Mouse (Mus musculus): ENCODE measurements around the gene Arnt2. TPM values are rescaled to one million over a fixed set of nuclear protein-coding genes. Genes with fewer than 3 reads are reported as not detected.

The Arnt2 gene
- polyA plus RNA-seq, 1 experiment from 2014 or later = 7.6 TPM

DNA sequence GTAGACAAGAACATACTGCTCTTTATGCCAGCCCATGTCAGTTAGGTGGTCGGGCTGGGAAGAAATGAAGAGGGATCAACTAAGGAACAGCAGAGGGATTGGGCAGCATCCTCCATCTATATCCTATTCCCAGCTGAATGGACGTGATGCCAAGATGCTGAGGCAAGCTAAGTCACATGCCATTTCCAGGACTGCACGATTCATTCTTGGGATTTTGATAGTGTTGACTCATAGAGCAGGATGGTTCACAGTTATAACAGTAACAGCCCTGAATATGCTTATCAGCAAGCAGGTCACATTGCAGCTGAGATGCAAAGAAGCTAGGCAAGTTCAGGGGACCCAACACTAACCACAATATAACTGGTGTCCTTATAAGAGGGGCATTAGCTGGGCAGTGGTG lies 76.0 kb downstream of the Arnt2 start:
- Histone ChIP-seq H3K4me1 (ENCODE audit: control insufficient read depth, insufficient read depth, low read length) (peaks cover 35% of the 10 kb centered on the region), H3K36me3 (ENCODE audit: control insufficient read depth, insufficient read depth, low read length) (no peaks in the 10 kb centered on the region), H3K27ac (replicated peaks; ENCODE audit: low read depth, low read length) (peak overlapping the region; percentile 48; the same call in 1 of the 2 replicates), H3K4me2 (ENCODE audit: low read depth, low read length) (no peak overlapping the region), H3K4me3 (ENCODE audit: low read depth, low read length) (no peak overlapping the region), H3K27me3 (replicated peaks; ENCODE audit: control insufficient read depth, insufficient read depth, low read length) (no peaks in the 10 kb centered on the region), H3K9me3 (ENCODE audit: control insufficient read depth, low read length) (no peaks in the 10 kb centered on the region), H3K9ac (ENCODE audit: low read depth, low read length) (no peak overlapping the region)
- DNase-seq (ENCODE audit: low spot score) = no peak
- 85% methylated on average over 3 of the region's 3 CpGs for whole genome bisulfite sequencing
- no peak for ATAC-seq (ENCODE audit: low read depth)

GRCm38 (mm10) chr7:84332295-84333168 lies 77.4 kb downstream of the Arnt2 start:
- no peak overlapping the region for H3K4me2 ChIP-seq (ENCODE audit: low read depth, low read length)
- WGBS = 35% methylated on average over 11 of the region's 11 CpGs
- peaks cover 40% of the 10 kb centered on the region for H3K4me1 ChIP-seq (ENCODE audit: control insufficient read depth, insufficient read depth, low read length)
- no peak overlapping the region for H3K9ac ChIP-seq (ENCODE audit: low read depth, low read length)
- peak overlapping the region; percentile 40 for H3K27ac ChIP-seq (replicated peaks; ENCODE audit: low read depth, low read length)
- H3K36me3 ChIP-seq (ENCODE audit: control insufficient read depth, insufficient read depth, low read length) = no peaks in the 10 kb centered on the region
- DNase-seq (ENCODE audit: low spot score) = peak; percentile 77
- H3K27me3 ChIP-seq (replicated peaks; ENCODE audit: control insufficient read depth, insufficient read depth, low read length) = no peaks in the 10 kb centered on the region
- no peak for ATAC-seq (ENCODE audit: low read depth)
- no peak overlapping the region for H3K4me3 ChIP-seq (ENCODE audit: low read depth, low read length)
- H3K9me3 ChIP-seq (ENCODE audit: control insufficient read depth, low read length) = no peaks in the 10 kb centered on the region

- WGBS = 11% methylated on average over 1 of the region's 1 CpGs
- 0 out of 2 replicates have a peak overlapping the region, but pooled peaks have one; percentile 9 for H3K27ac ChIP-seq (replicated peaks; ENCODE audit: low read depth, low read length)
- no peaks in the 10 kb centered on the region for H3K27me3 ChIP-seq (replicated peaks; ENCODE audit: control insufficient read depth, insufficient read depth, low read length)
- H3K36me3 ChIP-seq (ENCODE audit: control insufficient read depth, insufficient read depth, low read length) = no peaks in the 10 kb centered on the region
- H3K4me3 ChIP-seq (ENCODE audit: low read depth, low read length) = no peak overlapping the region
- H3K9ac ChIP-seq (ENCODE audit: low read depth, low read length) = no peak overlapping the region
- DNase-seq (ENCODE audit: low spot score) = peak; percentile 62
- peaks cover 31% of the 10 kb centered on the region for H3K4me1 ChIP-seq (ENCODE audit: control insufficient read depth, insufficient read depth, low read length)
- no peaks in the 10 kb centered on the region for H3K9me3 ChIP-seq (ENCODE audit: control insufficient read depth, low read length)
- no peak overlapping the region for H3K4me2 ChIP-seq (ENCODE audit: low read depth, low read length)
- ATAC-seq (ENCODE audit: low read depth) = peak; percentile 35; the same call in 1 of the 2 replicates
Observed at GRCm38 (mm10) chr7:84329174-84329583, 80.8 kb downstream of the Arnt2 start.

DNA sequence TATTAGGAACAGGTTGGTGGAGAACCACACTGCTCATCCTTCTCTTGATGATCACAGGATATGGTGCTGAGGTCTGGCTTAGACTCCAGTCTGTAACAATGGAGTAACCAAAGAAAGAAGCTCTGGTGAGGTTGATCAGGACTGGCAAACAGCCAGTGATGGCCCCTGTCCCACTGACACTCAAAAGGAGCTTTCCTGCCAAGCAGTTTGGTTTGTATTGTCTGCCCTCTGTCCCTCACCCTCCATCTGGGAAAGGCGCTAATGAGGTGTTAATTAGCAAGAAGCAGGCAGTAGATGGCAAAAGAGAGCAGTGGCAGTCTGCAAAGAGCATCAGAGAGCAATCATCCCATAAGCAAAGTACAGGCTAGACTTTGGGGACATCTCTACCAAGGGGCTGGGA lies 81.2 kb downstream of the Arnt2 start:
- DNase-seq (ENCODE audit: low spot score) (no peak), ATAC-seq (ENCODE audit: low read depth) (no peak)
- 65% methylated on average over 1 of the region's 1 CpGs for WGBS
- Histone ChIP-seq H3K36me3 (ENCODE audit: control insufficient read depth, insufficient read depth, low read length) (no peaks in the 10 kb centered on the region), H3K9me3 (ENCODE audit: control insufficient read depth, low read length) (no peaks in the 10 kb centered on the region), H3K4me2 (ENCODE audit: low read depth, low read length) (no peak overlapping the region), H3K4me3 (ENCODE audit: low read depth, low read length) (no peak overlapping the region), H3K9ac (ENCODE audit: low read depth, low read length) (no peak overlapping the region), H3K27ac (replicated peaks; ENCODE audit: low read depth, low read length) (0 out of 2 replicates have a peak overlapping the region, but pooled peaks have one; percentile 9), H3K27me3 (replicated peaks; ENCODE audit: control insufficient read depth, insufficient read depth, low read length) (no peaks in the 10 kb centered on the region), H3K4me1 (ENCODE audit: control insufficient read depth, insufficient read depth, low read length) (peaks cover 27% of the 10 kb centered on the region)

- Histone ChIP-seq H3K4me1 (ENCODE audit: control insufficient read depth, insufficient read depth, low read length) (peaks cover 10% of the 10 kb centered on the region), H3K9me3 (ENCODE audit: control insufficient read depth, low read length) (no peaks in the 10 kb centered on the region), H3K4me3 (ENCODE audit: low read depth, low read length) (no peak overlapping the region), H3K27me3 (replicated peaks; ENCODE audit: control insufficient read depth, insufficient read depth, low read length) (no peaks in the 10 kb centered on the region), H3K27ac (replicated peaks; ENCODE audit: low read depth, low read length) (no peak overlapping the region), H3K9ac (ENCODE audit: low read depth, low read length) (no peak overlapping the region), H3K36me3 (ENCODE audit: control insufficient read depth, insufficient read depth, low read length) (no peaks in the 10 kb centered on the region), H3K4me2 (ENCODE audit: low read depth, low read length) (no peak overlapping the region)
- ATAC-seq (ENCODE audit: low read depth) = no peak
- WGBS = 52% methylated on average over 2 of the region's 2 CpGs
- DNase-seq (ENCODE audit: low spot score) = peak; percentile 22
Observed at GRCm38 (mm10) chr7:84325570-84326328, 84.2 kb downstream of the Arnt2 start.

DNA sequence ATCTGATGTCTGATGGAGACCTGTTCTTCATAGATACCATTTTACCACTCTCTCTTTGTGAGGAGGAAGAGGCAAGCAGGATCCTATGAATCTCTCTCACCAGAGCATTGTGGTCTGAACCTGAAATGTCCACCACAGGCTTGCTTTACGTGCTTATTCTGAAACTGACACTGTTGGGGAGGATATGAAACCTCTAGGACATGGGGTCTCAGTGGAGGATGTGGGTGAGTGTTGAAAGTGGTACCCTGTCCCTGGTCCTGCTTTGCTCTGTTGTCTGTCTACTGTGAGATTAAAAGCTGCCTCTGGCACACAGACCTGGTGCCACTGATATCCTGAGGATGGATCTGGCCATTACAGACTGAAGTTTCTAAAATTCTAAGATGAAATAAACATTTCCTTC lies 88.4 kb downstream of the Arnt2 start:
- no peaks in the 10 kb centered on the region for H3K36me3 ChIP-seq (ENCODE audit: control insufficient read depth, insufficient read depth, low read length)

GRCm38 (mm10) chr7:84315353-84316003 lies 94.5 kb downstream of the Arnt2 start:
- Histone ChIP-seq H3K4me2 (ENCODE audit: low read depth, low read length) (no peak overlapping the region), H3K9me3 (ENCODE audit: control insufficient read depth, low read length) (no peaks in the 10 kb centered on the region), H3K4me1 (ENCODE audit: control insufficient read depth, insufficient read depth, low read length) (peaks cover 9% of the 10 kb centered on the region), H3K27me3 (replicated peaks; ENCODE audit: control insufficient read depth, insufficient read depth, low read length) (no peaks in the 10 kb centered on the region), H3K27ac (replicated peaks; ENCODE audit: low read depth, low read length) (no peak overlapping the region), H3K4me3 (ENCODE audit: low read depth, low read length) (no peak overlapping the region), H3K36me3 (ENCODE audit: control insufficient read depth, insufficient read depth, low read length) (no peaks in the 10 kb centered on the region), H3K9ac (ENCODE audit: low read depth, low read length) (no peak overlapping the region)
- WGBS = 45% methylated on average over 7 of the region's 7 CpGs
- DNase-seq (ENCODE audit: low spot score) (peak; percentile 39), ATAC-seq (ENCODE audit: low read depth) (0 out of 2 replicates have a peak, but pooled peaks have one; percentile 26)

More for the DNA sequence above, 88.4 kb downstream of the Arnt2 start:
- no peaks in the 10 kb centered on the region for H3K27me3 ChIP-seq (replicated peaks; ENCODE audit: control insufficient read depth, insufficient read depth, low read length)
- no peak for DNase-seq (ENCODE audit: low spot score)
- no peak overlapping the region for H3K4me2 ChIP-seq (ENCODE audit: low read depth, low read length)
- no peak overlapping the region for H3K9ac ChIP-seq (ENCODE audit: low read depth, low read length)
- no peak overlapping the region for H3K27ac ChIP-seq (replicated peaks; ENCODE audit: low read depth, low read length)
- no peaks in the 10 kb centered on the region for H3K4me1 ChIP-seq (ENCODE audit: control insufficient read depth, insufficient read depth, low read length)
- no peak for ATAC-seq (ENCODE audit: low read depth)
- H3K4me3 ChIP-seq (ENCODE audit: low read depth, low read length) = no peak overlapping the region
- 65% methylated on average over 1 of the region's 1 CpGs for WGBS
- H3K9me3 ChIP-seq (ENCODE audit: control insufficient read depth, low read length) = no peaks in the 10 kb centered on the region

DNA sequence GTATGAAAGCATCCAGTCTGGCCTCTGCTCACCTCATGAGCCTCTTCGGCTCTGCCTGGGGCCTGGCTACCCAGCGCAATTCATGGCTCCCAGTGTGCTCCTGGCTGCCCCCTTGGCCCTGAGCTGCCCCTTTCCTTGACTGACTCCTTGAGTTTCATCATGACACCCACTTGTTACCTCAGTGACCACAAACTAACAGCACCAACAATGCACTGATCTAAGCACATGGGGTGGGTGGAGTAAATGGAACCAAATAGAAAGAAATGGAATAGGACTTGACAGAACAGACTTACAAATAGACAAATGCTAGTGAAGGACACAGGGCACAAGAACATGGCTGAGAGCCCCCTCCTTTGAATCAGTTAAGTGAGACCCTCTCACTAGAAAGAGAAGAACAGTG lies 95.2 kb downstream of the Arnt2 start:
- H3K9me3 ChIP-seq (ENCODE audit: control insufficient read depth, low read length) = no peaks in the 10 kb centered on the region
- 97% methylated on average over 2 of the region's 2 CpGs for WGBS
- H3K4me2 ChIP-seq (ENCODE audit: low read depth, low read length) = no peak overlapping the region
- H3K27ac ChIP-seq (replicated peaks; ENCODE audit: low read depth, low read length) = no peak overlapping the region
- ATAC-seq (ENCODE audit: low read depth) = no peak
- no peak overlapping the region for H3K9ac ChIP-seq (ENCODE audit: low read depth, low read length)
- 0 out of 2 replicates have a peak, but pooled peaks cover 2% of the 10 kb centered on the region for H3K36me3 ChIP-seq (ENCODE audit: control insufficient read depth, insufficient read depth, low read length)
- H3K27me3 ChIP-seq (replicated peaks; ENCODE audit: control insufficient read depth, insufficient read depth, low read length) = no peaks in the 10 kb centered on the region
- DNase-seq (ENCODE audit: low spot score) = no peak
- H3K4me3 ChIP-seq (ENCODE audit: low read depth, low read length) = no peak overlapping the region
- peaks cover 9% of the 10 kb centered on the region for H3K4me1 ChIP-seq (ENCODE audit: control insufficient read depth, insufficient read depth, low read length)

All from embryonic facial prominence, embryonic 14.5 days (tissue).